Mouse (Mus musculus) limb, embryonic 15.5 days (tissue): Measurements from ENCODE around the gene Rnf19b. TPM values are rescaled to one million over a fixed set of nuclear protein-coding genes. Genes with fewer than 3 reads are reported as not detected.

Source experiments
- ATAC-seq: fragments of 200-750 bp; cut with Nextera tagmentation; 2 replicates; pipeline ENCODE4 v1.8.0; 2017; ENCODE audit warnings: low read depth, moderate TSS enrichment; ENCODE audit not compliant: insufficient number of reproducible peaks, low FRiP score, low TSS enrichment
- H3K27ac ChIP-seq: fragments of 300-500 bp; sonication (generic); 2 replicates; pipeline ENCODE4 v1.5.1; 2015; ENCODE audit warnings: moderate library complexity, mild to moderate bottlenecking, inconsistent platforms
- H3K27me3 ChIP-seq: fragments of 300-500 bp; sonication (generic); 2 replicates; pipeline ENCODE4 v1.6.1; 2015; ENCODE audit warnings: inconsistent platforms
- H3K36me3 ChIP-seq: fragments of 300-500 bp; sonication (generic); 2 replicates; pipeline ENCODE4 v1.6.1; 2015; ENCODE audit warnings: inconsistent platforms
- H3K4me1 ChIP-seq: fragments of 300-500 bp; sonication (generic); 2 replicates; pipeline ENCODE4 v1.6.1; 2015; ENCODE audit warnings: inconsistent platforms
- H3K4me2 ChIP-seq: fragments of 300-500 bp; sonication (generic); 2 replicates; pipeline ENCODE4 v1.6.1; 2015; ENCODE audit warnings: mild to moderate bottlenecking, inconsistent platforms
- H3K4me3 ChIP-seq: fragments of 300-500 bp; sonication (generic); 2 replicates; pipeline ENCODE4 v1.5.1; 2015; ENCODE audit warnings: mild to moderate bottlenecking, inconsistent platforms
- H3K9ac ChIP-seq: fragments of 300-500 bp; sonication (generic); 2 replicates; pipeline ENCODE4 v1.6.1; 2015; ENCODE audit warnings: inconsistent platforms
- H3K9me3 ChIP-seq: fragments of 300-500 bp; sonication (generic); 2 replicates; pipeline ENCODE4 v1.6.1; 2016; ENCODE audit warnings: inconsistent platforms
- WGBS: fragments of 180-500 bp; shearing (Covaris S2); methylation state at CpG from one replicate; pipeline ENCODE4 v1.1.7; 2015; 5-methylcytosine and 5-hydroxymethylcytosine counted together
- polyA plus RNA-seq: library from polyadenylated mRNA; unstranded; fragments of >200 nt; fragmentation: Nextera tagmentation; extraction: Ambion mirVana; gene quantifications from 2 replicates; pipeline ENCODE4 v1.2.1, GENCODE M21; 2015

Gene Rnf19b
- 9.6 and 11.5 TPM in 2 replicates for polyA plus RNA-seq

DNA sequence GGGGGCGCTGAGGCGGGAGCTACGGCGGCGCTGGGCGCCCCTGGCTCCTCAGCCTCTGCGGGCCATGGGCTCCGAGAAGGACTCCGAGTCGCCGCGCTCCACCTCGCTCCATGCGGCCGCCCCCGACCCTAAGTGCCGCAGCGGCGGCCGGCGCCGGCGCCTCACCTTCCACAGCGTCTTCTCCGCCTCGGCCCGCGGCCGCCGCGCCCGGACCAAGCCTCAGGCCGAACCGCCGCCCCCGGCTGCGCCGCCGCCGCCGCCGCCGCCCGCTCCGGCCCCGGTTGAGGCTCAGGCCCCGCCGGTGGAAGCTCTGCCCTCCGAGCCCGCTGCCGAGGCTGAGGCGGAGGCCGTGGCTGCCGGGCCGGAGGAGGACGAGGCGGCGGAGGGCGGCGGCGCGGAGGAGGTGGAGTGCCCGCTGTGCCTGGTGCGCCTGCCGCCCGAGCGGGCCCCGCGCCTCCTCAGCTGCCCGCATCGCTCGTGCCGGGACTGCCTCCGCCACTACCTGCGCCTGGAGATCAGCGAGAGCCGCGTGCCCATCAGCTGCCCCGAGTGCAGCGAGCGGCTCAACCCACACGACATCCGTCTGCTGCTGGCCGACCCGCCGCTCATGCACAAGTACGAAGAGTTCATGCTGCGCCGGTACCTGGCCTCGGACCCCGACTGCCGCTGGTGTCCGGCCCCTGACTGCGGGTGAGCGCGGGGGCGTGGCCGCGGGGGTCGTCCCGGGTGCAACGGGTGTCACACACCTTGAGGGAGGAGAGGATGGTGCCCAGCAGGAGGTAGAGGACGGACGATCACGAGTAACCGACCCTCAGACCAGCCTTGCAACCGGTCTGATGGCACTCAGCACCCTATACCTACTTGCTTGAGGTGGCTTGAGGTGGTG is at the start of gene Rnf19b:
Rnf19b (plus strand) TSS at position 65 of the 886 bp plus-strand sequence.
- peak within 1 kb of the TSS; percentile 91 for H3K27ac ChIP-seq
- no peaks in the 10 kb centered on the region for H3K36me3 ChIP-seq
- ATAC-seq, result peak; percentile 21; the same call in 1 of the 2 replicates
- peak within 1 kb of the TSS; percentile 91 for H3K9ac ChIP-seq
- H3K9me3 ChIP-seq, result no peaks in the 10 kb centered on the region
- under 1% methylated on average over 69 of the region's 107 CpGs for WGBS
- H3K4me3 ChIP-seq, result peak within 1 kb of the TSS; percentile 83
- peak within 1 kb of the TSS; percentile 96 for H3K4me2 ChIP-seq
- peaks cover 9% of the 10 kb centered on the region for H3K4me1 ChIP-seq
- no peaks in the 10 kb centered on the region for H3K27me3 ChIP-seq

DNA sequence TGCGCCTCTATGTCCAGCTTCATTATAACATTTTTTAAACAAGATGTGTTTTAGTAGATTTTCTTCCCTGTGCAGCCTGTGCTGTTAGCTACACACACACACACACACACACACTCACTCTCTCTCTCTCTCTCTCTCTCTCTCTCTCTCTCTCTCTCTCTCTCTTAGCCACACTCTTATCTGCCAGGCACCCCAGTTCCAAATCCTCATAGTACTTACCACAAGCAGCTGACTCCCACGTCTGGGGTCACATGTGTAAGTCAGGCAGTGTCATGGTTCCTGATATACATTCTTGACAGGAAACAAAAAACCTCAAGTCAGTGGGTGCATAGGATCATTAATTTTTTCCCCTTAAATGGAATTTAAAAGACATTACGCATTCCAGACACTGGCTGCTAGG is 49.4 kb upstream of the Rnf19b start:
- H3K9ac ChIP-seq, result no peak overlapping the region
- WGBS, result 71% methylated on average over 3 of the region's 3 CpGs
- H3K36me3 ChIP-seq, result peaks cover 72% of the 10 kb centered on the region
- no peaks in the 10 kb centered on the region; the same call in 1 of the 2 replicates for H3K4me1 ChIP-seq
- H3K27ac ChIP-seq, result no peak overlapping the region
- H3K4me3 ChIP-seq, result no peak overlapping the region
- no peaks in the 10 kb centered on the region for H3K9me3 ChIP-seq
- H3K27me3 ChIP-seq, result no peaks in the 10 kb centered on the region
- no peak for ATAC-seq
- H3K4me2 ChIP-seq, result no peak overlapping the region

DNA sequence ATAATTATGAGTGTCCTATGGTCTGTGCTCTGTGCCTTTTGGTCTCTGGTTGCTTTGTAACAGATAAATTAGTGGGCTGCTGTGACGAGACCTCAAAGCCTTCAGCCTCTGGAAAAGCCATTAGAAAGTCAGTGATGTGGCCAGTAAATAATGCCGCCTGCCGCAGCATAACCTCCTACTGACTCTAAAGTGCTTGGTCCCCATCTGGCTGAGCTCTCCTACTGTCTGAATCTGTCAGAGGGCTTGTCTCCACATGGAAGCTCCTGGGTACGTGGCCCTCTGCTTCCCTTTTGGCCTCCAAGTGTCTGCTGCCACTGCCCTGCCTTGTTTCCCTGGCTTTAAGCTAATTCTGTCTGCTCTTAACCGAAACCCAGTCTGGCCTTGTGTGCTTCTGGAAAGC is 48.5 kb upstream of the Rnf19b start:
- Histone ChIP-seq H3K4me3 (no peak overlapping the region), H3K9ac (no peak overlapping the region), H3K9me3 (no peaks in the 10 kb centered on the region), H3K4me1 (no peaks in the 10 kb centered on the region; the same call in 1 of the 2 replicates), H3K27ac (no peak overlapping the region), H3K36me3 (peaks cover 67% of the 10 kb centered on the region), H3K27me3 (no peaks in the 10 kb centered on the region), H3K4me2 (no peak overlapping the region)
- ATAC-seq, result no peak
- 53% methylated on average over 5 of the region's 5 CpGs for WGBS

DNA sequence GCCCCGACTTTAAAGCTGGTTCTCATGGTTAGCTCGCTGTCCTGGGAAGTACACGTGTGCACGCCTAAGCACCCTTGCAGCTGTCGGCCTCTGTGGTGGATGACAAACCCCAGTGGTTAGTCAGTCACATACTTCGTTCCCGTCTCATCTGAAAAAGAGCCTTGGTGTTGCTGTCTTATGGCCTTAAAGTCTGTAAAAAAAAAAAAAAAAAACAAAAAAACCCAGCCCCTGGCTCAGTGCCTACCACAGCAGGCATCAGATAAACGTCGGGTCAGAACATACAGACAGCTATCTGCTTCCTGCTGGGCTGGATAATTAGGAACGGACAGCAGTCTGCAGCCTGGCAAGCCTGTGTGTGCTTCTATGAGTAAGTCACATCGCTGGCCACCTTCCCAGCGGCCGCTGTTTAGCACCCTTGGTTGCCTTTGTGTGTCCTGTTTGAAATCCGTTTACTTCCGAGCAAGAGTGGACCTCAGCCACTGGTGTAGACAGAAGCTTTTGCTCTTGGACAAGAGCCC is 46.4 kb upstream of the Rnf19b start:
- Histone ChIP-seq H3K4me1 (peaks cover 9% of the 10 kb centered on the region), H3K4me3 (no peak overlapping the region), H3K27ac (no peak overlapping the region; the same call in 1 of the 2 replicates), H3K9ac (no peak overlapping the region), H3K4me2 (no peak overlapping the region), H3K9me3 (no peaks in the 10 kb centered on the region), H3K27me3 (no peaks in the 10 kb centered on the region), H3K36me3 (peaks cover 46% of the 10 kb centered on the region)
- 53% methylated on average over 15 of the region's 15 CpGs for WGBS
- no peak for ATAC-seq

DNA sequence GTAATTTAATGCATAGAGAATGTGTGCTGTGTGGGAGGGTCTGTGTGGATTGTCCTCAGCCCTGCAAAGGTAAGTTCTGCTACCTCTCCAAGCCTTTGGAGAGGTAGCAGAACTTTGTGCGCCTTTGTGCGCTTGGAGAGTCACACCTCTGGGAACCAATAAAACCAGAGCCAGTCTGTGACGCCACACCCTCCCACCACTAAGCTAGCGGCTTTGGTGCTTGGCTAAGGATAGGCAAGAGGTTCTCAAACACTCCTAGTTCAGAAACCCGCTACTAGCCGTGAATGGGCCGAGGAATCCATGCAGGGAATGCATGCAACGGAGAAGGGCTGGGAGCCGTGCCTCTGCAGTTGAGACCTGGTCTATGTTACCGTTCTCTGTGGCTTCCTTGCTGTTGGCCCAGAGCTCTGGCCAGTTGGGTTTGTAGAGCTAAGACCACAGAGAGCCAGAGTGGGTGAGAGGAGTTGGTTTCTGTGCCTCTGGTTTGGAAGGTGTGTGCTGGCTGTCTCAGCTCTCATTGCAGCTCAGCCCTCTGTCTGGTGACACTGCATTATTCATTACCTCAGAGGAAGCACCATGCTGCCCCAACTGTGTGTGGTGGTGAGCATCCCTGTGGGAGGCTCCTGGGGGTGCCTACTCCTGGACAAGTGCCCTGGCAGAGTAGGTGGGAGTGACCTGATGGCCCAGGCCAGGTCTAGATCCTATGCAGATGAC is 44.8 kb upstream of the Rnf19b start:
- no peaks in the 10 kb centered on the region for H3K9me3 ChIP-seq
- 46% methylated on average over 10 of the region's 10 CpGs for WGBS

DNA sequence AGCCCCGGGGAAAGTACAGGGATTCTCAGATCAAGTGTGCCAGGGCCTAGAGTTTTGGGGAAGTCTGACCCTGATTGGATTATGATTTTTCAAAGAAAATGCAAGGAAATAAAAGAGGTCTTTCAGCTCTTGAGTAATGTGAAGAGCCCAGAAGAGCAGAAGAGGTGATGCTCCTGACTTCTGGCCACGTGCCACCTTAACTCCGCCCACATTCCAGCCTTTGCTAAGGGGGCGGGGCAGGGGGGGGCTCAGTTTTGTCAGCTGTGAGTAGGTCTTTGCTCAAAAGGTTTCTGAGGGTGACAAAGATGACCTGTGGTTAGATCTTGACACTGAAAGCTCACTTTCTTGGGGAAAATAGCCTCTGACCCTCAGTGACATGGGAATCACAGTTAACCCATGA is 41.7 kb upstream of the Rnf19b start:
- Histone ChIP-seq H3K36me3 (peaks cover 4% of the 10 kb centered on the region; the same call in 1 of the 2 replicates), H3K4me2 (no peak overlapping the region), H3K27me3 (no peaks in the 10 kb centered on the region), H3K4me1 (peaks cover 28% of the 10 kb centered on the region), H3K9me3 (no peaks in the 10 kb centered on the region), H3K9ac (no peak overlapping the region), H3K4me3 (no peak overlapping the region), H3K27ac (no peak overlapping the region)
- ATAC-seq, result no peak
- WGBS, result 32% methylated on average over 4 of the region's 4 CpGs

More for the DNA sequence above, 44.8 kb upstream of the Rnf19b start:
- Histone ChIP-seq H3K27me3 (no peaks in the 10 kb centered on the region), H3K4me1 (peaks cover 13% of the 10 kb centered on the region), H3K27ac (no peak overlapping the region), H3K9ac (no peak overlapping the region), H3K4me3 (no peak overlapping the region), H3K36me3 (peaks cover 30% of the 10 kb centered on the region), H3K4me2 (no peak overlapping the region)
- no peak for ATAC-seq

DNA sequence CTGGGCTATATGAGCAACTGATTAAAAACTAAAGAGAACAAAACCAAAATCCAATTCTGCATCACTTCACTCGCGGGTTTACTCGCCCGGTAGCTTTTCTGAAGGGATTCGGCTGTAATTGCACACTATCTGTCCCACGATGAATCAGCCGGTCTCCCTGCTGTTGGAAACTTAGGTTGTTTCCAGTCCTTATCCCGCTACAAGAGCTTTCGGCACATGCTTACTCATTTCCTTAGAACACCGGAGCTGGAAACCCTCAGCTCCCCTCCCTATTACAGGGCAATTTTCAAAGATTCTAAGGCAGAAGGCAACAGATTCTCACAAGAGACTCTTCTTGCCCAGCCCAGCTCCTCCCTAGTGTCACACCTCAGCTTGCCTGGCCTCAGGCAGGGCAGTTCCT is 40.9 kb upstream of the Rnf19b start:
- 78% methylated on average over 10 of the region's 10 CpGs for WGBS
- H3K4me3 ChIP-seq, result no peak overlapping the region
- no peaks in the 10 kb centered on the region for H3K27me3 ChIP-seq
- ATAC-seq, result no peak
- H3K9ac ChIP-seq, result no peak overlapping the region
- no peak overlapping the region for H3K27ac ChIP-seq
- no peak overlapping the region for H3K4me2 ChIP-seq
- no peaks in the 10 kb centered on the region for H3K36me3 ChIP-seq
- peaks cover 28% of the 10 kb centered on the region for H3K4me1 ChIP-seq
- H3K9me3 ChIP-seq, result no peaks in the 10 kb centered on the region

DNA sequence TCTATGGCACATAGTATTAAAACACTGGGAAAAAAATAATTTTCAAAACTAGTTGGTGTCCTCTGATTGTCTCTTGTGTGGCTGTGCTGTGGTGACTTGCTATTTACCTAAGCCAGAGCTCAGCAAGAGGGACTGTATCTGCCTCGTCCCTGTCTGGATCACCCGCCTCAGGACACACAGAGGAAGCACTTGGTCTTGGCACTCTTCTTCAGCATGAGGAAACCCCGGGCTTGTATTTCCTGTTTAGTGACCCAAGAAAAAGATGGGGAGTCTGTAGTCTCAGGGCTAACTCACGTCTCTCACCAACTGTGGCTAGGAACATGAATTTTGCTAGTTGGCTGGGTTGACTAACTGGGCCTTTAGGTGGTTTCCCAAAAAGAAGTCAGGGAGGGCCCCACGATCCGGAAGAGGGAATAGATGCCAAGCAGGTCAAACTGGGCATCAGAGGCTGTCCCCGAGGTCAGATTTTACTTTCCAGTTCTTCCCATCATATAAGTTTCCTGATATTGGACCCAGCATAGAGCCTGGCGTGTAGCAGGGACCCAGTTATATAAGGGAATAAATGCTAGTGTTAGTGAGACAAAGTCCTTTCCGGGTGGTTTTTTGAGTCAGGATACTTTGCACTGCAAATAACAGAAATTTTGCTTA is 39.2 kb upstream of the Rnf19b start:
- no peak overlapping the region for H3K27ac ChIP-seq
- no peak overlapping the region for H3K4me3 ChIP-seq
- no peaks in the 10 kb centered on the region for H3K9me3 ChIP-seq
- no peaks in the 10 kb centered on the region for H3K27me3 ChIP-seq
- no peak overlapping the region for H3K9ac ChIP-seq
- no peak for ATAC-seq
- peaks cover 28% of the 10 kb centered on the region for H3K4me1 ChIP-seq
- 82% methylated on average over 9 of the region's 9 CpGs for WGBS
- H3K36me3 ChIP-seq, result no peaks in the 10 kb centered on the region
- no peak overlapping the region for H3K4me2 ChIP-seq

DNA sequence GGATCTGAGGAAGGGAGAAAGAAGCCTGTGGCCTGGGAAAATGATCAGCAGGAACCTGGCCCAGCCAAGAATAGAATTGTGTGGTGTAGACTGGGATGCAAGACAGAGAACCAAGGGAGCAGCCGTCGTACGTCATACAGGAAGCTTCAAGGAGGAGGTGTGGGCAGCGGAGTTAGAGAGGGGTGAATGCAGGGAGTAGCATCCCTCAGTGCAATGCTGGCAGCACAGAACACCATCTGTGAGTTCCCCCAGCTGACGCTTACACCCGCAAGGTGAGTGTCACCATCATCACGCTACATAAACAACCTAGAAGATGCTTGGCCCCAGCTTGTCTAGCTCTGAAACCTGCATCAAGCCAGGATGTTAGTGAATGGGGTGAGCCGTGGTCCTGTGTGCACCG is 38.3 kb upstream of the Rnf19b start:
- no peak for ATAC-seq
- Histone ChIP-seq H3K9ac (no peak overlapping the region), H3K4me2 (no peak overlapping the region), H3K36me3 (no peaks in the 10 kb centered on the region), H3K27me3 (no peaks in the 10 kb centered on the region), H3K9me3 (no peaks in the 10 kb centered on the region), H3K27ac (no peak overlapping the region), H3K4me1 (peaks cover 28% of the 10 kb centered on the region), H3K4me3 (no peak overlapping the region)
- 83% methylated on average over 9 of the region's 9 CpGs for WGBS

DNA sequence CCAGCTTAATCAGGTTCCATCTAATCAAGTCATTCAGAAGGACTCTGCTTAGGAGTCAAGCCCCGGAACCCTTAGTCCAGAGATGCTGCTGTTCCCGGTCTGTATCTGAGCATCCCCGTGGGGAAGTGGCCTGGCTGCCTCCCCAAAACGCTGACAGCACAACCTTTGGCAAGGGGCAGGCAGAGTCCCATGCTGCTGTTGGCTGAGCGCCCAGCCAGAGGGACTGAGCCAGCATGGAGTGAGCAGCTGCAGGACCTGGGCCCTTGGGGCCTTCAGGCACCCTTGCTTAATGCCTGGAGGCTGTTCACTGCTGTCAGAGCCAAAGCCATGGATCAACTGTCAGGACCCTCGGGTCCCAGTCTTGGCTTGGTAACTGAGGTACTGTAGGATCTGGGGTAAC is 37.6 kb upstream of the Rnf19b start:
- Histone ChIP-seq H3K9me3 (no peaks in the 10 kb centered on the region), H3K27me3 (no peaks in the 10 kb centered on the region), H3K4me3 (no peak overlapping the region), H3K9ac (no peak overlapping the region), H3K4me1 (peaks cover 28% of the 10 kb centered on the region), H3K36me3 (no peaks in the 10 kb centered on the region), H3K27ac (no peak overlapping the region), H3K4me2 (no peak overlapping the region)
- peak; percentile 49; the same call in 1 of the 2 replicates for ATAC-seq
- 61% methylated on average over 6 of the region's 6 CpGs for WGBS

DNA sequence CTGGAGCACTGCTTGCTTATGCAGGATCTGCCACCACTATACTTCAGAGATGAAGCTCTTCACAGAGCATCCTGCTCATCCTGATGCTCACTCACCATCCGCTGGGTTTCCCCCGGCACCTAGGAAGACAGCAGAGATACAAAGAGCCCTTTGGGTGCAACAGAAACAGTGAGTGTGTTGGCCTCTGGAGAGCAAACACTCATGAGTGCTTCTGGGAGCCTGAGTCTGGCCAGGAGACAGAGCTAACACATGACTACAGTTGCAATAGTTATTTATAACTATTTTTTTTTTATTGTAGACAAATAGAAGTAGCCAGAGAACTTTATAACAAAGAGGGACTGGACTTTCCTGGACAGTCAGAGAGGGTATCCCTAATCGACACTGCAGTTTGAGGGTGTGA is 36.6 kb upstream of the Rnf19b start:
- Histone ChIP-seq H3K4me1 (peaks cover 20% of the 10 kb centered on the region; the same call in 1 of the 2 replicates), H3K27me3 (no peaks in the 10 kb centered on the region), H3K36me3 (no peaks in the 10 kb centered on the region), H3K9ac (no peak overlapping the region), H3K27ac (no peak overlapping the region), H3K4me3 (no peak overlapping the region), H3K4me2 (no peak overlapping the region), H3K9me3 (no peaks in the 10 kb centered on the region)
- 93% methylated on average over 3 of the region's 3 CpGs for WGBS
- ATAC-seq, result no peak
